Mouse (Mus musculus): ENCODE results near the gene Hist1h4i. TPM values are rescaled to one million over a fixed set of nuclear protein-coding genes. Genes with fewer than 3 reads are reported as not detected.
A peak's percentile ranks its signal among the peaks of the same experiment; 100 is the strongest.

Gene Hist1h4i
- total and polyA plus RNA-seq, 3 experiments: 6.4 to 812 (median 35.7) TPM

DNA sequence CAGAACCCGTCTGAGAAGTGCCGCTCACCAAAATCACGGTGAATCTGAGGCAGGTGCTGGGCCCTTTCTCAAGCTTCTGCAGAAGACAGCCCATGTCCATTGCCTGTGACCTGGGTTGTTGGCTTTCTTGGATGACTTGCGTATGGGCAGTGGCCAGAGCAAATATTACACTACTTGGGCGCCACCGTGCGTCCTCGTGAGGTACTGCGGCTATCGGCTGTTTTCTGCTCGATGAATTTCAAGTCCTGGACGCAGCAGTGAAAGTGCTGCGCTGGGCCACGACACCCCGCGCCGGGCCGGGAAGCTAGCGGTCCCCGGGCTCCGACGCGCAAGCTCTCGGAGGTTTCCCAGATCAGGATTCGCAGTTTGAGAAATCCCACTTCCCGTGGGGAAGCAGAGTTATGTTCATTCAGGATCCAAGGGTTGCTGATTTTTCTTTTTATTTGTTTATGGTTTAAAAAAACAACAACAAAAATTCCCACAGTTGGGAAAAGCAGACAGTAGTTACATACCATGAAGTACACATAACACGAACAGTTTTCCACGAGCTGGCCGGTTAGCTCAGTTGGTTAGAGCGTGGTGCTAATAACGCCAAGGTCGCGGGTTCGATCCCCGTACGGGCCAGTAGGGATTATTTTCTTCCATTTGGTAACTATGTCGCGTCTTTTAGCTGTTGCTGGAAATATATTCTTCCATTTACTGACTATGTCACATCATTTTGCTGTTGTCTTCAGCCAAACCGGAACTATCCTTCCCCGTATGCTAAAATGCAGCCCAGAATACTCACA lies 12.3 kb downstream of the Hist1h4i start:
- Histone ChIP-seq H3K9ac (ENCODE audit: insufficient read depth, low read depth) (peak overlapping the region; percentile 66), H3K4me1 (ENCODE audit: control insufficient read depth in 1 of 2, insufficient read depth in 2 of 2) (peaks cover 3 to 9% of the 10 kb centered on the region in 2 experiments; a peak in 3 of 4 replicates), H3K4me2 (ENCODE audit: insufficient read depth, low read depth, poor library complexity, severe bottlenecking) (peak overlapping the region; percentile 96), H3K9me3 (replicated peaks; ENCODE audit: low read length) (no peaks in the 10 kb centered on the region), H3K79me2 (replicated peaks; ENCODE audit: control insufficient read depth, extremely low read depth, insufficient read depth, poor library complexity, severe bottlenecking) (no peaks in the 10 kb centered on the region), H3K36me3 (replicated peaks in 1 of 2; ENCODE audit: control insufficient read depth in 1 of 2, insufficient read depth in 1 of 2, low read length in 1 of 2) (no peaks in the 10 kb centered on the region), H3K27ac (ENCODE audit: insufficient read depth, low read depth) (peak overlapping the region; percentile 55), H3K27me3 (replicated peaks) (peaks cover 3% of the 10 kb centered on the region), H3K4me3 (replicated peaks in 1 of 3; ENCODE audit: low read depth in 2 of 3, low read length in 2 of 3, poor library complexity in 1 of 3) (peak overlapping the region; percentile 44 to 58 (median 57))
- DNase-seq (ENCODE audit: extremely low read depth): peak; percentile 92
- in situ Hi-C loops (cut with MboI; ENCODE audit: low pct_ligation_motif_present, low pct_unique_long_range_greater_than_20kb, low sequenced_read_pairs): loop anchor here (10.0 to 25.0 kb wide), 2 partner anchors 854 to 1733 kb away; partner anchors contain the start of genes Hist1h1a, Hist1h2ab, Hist1h3a and Hist1h3b
- dilution Hi-C loops (cut with MboI; ENCODE audit: extremely low pct_ligation_motif_present, extremely low pct_unique_long_range_greater_than_20kb, low sequenced_read_pairs): no loop called here
- TF ChIP-seq RCOR1 (conservative IDR thresholded peaks at IDR 0.05; ENCODE audit: low read depth, low read length) (no peak), NELFE (IDR thresholded peaks at IDR 0.05; ENCODE audit: low read depth, low read length) (peak; percentile 13; the same call in 1 of the 2 replicates), EP300 (IDR thresholded peaks at IDR 0.05; ENCODE audit: low read length) (no peak), MYC (IDR thresholded peaks at IDR 0.05; ENCODE audit: low read depth, low read length) (0 out of 2 replicates have a peak, but pooled peaks have one; percentile 7), SMC3 (IDR thresholded peaks at IDR 0.05; ENCODE audit: low read depth, low read length) (peak; percentile 95), POLR2AphosphoS2 (IDR thresholded peaks at IDR 0.05; ENCODE audit: low read depth, low read length) (no peak), NRF1 (IDR thresholded peaks at IDR 0.05; ENCODE audit: low read depth, low read length) (peak; percentile 61), USF1 (IDR thresholded peaks at IDR 0.05; ENCODE audit: low read depth, low read length) (no peak), ZKSCAN1 (IDR thresholded peaks at IDR 0.05; ENCODE audit: borderline replicate concordance, low read depth, low read length) (no peak), BHLHE40 (IDR thresholded peaks at IDR 0.05; ENCODE audit: low read depth, low read length) (0 out of 2 replicates have a peak, but pooled peaks have one; percentile 9), ELF1 (IDR thresholded peaks at IDR 0.05; ENCODE audit: low read depth, low read length) (peak; percentile 95), HCFC1 (IDR thresholded peaks at IDR 0.05; ENCODE audit: low read depth, low read length) (no peak), UBTF (IDR thresholded peaks at IDR 0.05; ENCODE audit: low read depth, low read length) (peak; percentile 88), MAZ (IDR thresholded peaks at IDR 0.05; ENCODE audit: low read depth, low read length) (no peak), MXI1 (IDR thresholded peaks at IDR 0.05; ENCODE audit: low read depth, low read length) (no peak), CHD2 (IDR thresholded peaks at IDR 0.05; ENCODE audit: low read length) (no peak), ZC3H11A (IDR thresholded peaks at IDR 0.05; ENCODE audit: low read depth, low read length) (peak; percentile 81), ZNF384 (IDR thresholded peaks at IDR 0.05; ENCODE audit: low read depth, low read length) (peak; percentile 55; the same call in 1 of the 2 replicates), KAT2A (IDR thresholded peaks at IDR 0.05; ENCODE audit: insufficient replicate concordance, low read length) (0 out of 2 replicates have a peak, but pooled peaks have one; percentile 36), PAX5 (IDR thresholded peaks at IDR 0.05; ENCODE audit: low read length) (no peak), SIN3A (IDR thresholded peaks at IDR 0.05; ENCODE audit: low read length) (0 out of 2 replicates have a peak, but pooled peaks have one; percentile 12), GABPA (IDR thresholded peaks at IDR 0.05; ENCODE audit: insufficient replicate concordance, low read depth, low read length) (no peak), TBP (conservative IDR thresholded peaks at IDR 0.05; ENCODE audit: low read depth, low read length) (peak; percentile 99), MEF2A (IDR thresholded peaks at IDR 0.05; ENCODE audit: borderline replicate concordance, low read depth, low read length) (peak; percentile 31; the same call in 1 of the 2 replicates), TCF12 (IDR thresholded peaks at IDR 0.05; ENCODE audit: low read depth, low read length) (0 out of 2 replicates have a peak, but pooled peaks have one; percentile 24), ETS1 (conservative IDR thresholded peaks at IDR 0.05; ENCODE audit: low read depth, low read length) (no peak), CTCF (conservative IDR thresholded peaks at IDR 0.05 in 1 of 2, IDR thresholded peaks at IDR 0.05 in 1 of 2; ENCODE audit: low read depth in 2 of 2, low read length in 2 of 2) (peak; percentile 55 to 97; a peak in 3 of 4 replicates), JUN (IDR thresholded peaks at IDR 0.05; ENCODE audit: insufficient read depth, low read depth, low read length) (no peak), MAFK (IDR thresholded peaks at IDR 0.05; ENCODE audit: insufficient replicate concordance, low read length) (peak; percentile 95), USF2 (conservative IDR thresholded peaks at IDR 0.05; ENCODE audit: low read depth, low read length) (no peak), E2F4 (IDR thresholded peaks at IDR 0.05; ENCODE audit: insufficient replicate concordance, low read depth, low read length) (0 out of 2 replicates have a peak, but pooled peaks have one; percentile 85), ZMIZ1 (IDR thresholded peaks at IDR 0.05; ENCODE audit: low read depth, low read length) (no peak), CHD1 (IDR thresholded peaks at IDR 0.05; ENCODE audit: low read depth, low read length) (no peak), IRF4 (IDR thresholded peaks at IDR 0.05; ENCODE audit: low read depth, low read length) (peak; percentile 48; the same call in 1 of the 2 replicates), POLR2A (IDR thresholded peaks at IDR 0.05; ENCODE audit: low read depth, low read length) (no peak), RAD21 (IDR thresholded peaks at IDR 0.05; ENCODE audit: low read depth, low read length) (peak; percentile 97), MAX (IDR thresholded peaks at IDR 0.05; ENCODE audit: low read length) (no peak; the same call in 1 of the 2 replicates), JUND (conservative IDR thresholded peaks at IDR 0.05; ENCODE audit: low read depth, low read length) (no peak)

Data from CH12.LX (cell line).